Mouse (Mus musculus) heart, embryonic 14.5 days (tissue): ENCODE data around the gene Ski. TPM values are rescaled to one million over a fixed set of nuclear protein-coding genes. Genes with fewer than 3 reads are reported as not detected.
A peak's percentile ranks its signal among the peaks of the same experiment; 100 is the strongest.

ENCODE experiments used
- ATAC-seq: fragments of 200-750 bp; cut with Nextera tagmentation; 2 replicates; pipeline ENCODE4 v1.8.0; 2017; ENCODE audit warnings: low read depth, moderate TSS enrichment; ENCODE audit not compliant: insufficient number of reproducible peaks, insufficient read depth, low FRiP score
- H3K27ac ChIP-seq, 2 experiments: fragments of 200-500 bp in 1 of 2; fragments of 300-500 bp in 1 of 2; sonication (generic) in 1 of 2; replicated peaks in 1 of 2; 2 replicates each; pipeline ENCODE4 v1.5.1; 2012 to 2014; ENCODE audit warnings: low read depth in 2 of 2, low read length in 2 of 2, control low read depth in 1 of 2, mild to moderate bottlenecking in 1 of 2, mixed read lengths in 1 of 2; ENCODE audit not compliant: control insufficient read depth in 1 of 2, insufficient read depth in 1 of 2
- H3K27me3 ChIP-seq: fragments of 300-500 bp; sonication (generic); 2 replicates; pipeline ENCODE4 v1.6.1; 2014; ENCODE audit warnings: mild to moderate bottlenecking, low read length, control low read depth; ENCODE audit not compliant: control insufficient read depth, insufficient read depth
- H3K36me3 ChIP-seq: fragments of 300-500 bp; sonication (generic); 2 replicates; pipeline ENCODE4 v1.6.1; 2014; ENCODE audit warnings: mild to moderate bottlenecking, control low read depth, low read length, mixed read lengths; ENCODE audit not compliant: control insufficient read depth, insufficient read depth
- H3K4me1 ChIP-seq, 2 experiments: fragments of 200-500 bp in 1 of 2; fragments of 300-500 bp in 1 of 2; sonication (generic) in 1 of 2; 2 replicates each; pipeline ENCODE4 v1.6.1; 2012 to 2014; ENCODE audit warnings: low read length in 2 of 2, control low read depth in 1 of 2, mixed read lengths in 1 of 2; ENCODE audit not compliant: control insufficient read depth in 2 of 2, insufficient read depth in 2 of 2
- H3K4me2 ChIP-seq: fragments of 300-500 bp; sonication (generic); 2 replicates; pipeline ENCODE4 v1.6.1; 2014; ENCODE audit warnings: mild to moderate bottlenecking, low read length
- H3K4me3 ChIP-seq, 2 experiments: fragments of 200-500 bp in 1 of 2; fragments of 300-500 bp in 1 of 2; sonication (generic) in 1 of 2; 2 replicates each; pipeline ENCODE4 v1.5.1; 2012 to 2014; ENCODE audit warnings: low read length in 2 of 2, mild to moderate bottlenecking in 2 of 2, control low read depth in 1 of 2, low read depth in 1 of 2, moderate library complexity in 1 of 2; ENCODE audit not compliant: control insufficient read depth in 1 of 2, insufficient read depth in 1 of 2
- H3K9ac ChIP-seq: fragments of 300-500 bp; sonication (generic); 2 replicates; pipeline ENCODE4 v1.6.1; 2014; ENCODE audit warnings: mild to moderate bottlenecking, low read length
- H3K9me3 ChIP-seq: fragments of 300-500 bp; sonication (generic); 2 replicates; pipeline ENCODE4 v1.6.1; 2016; ENCODE audit warnings: low read length, control low read depth; ENCODE audit not compliant: control insufficient read depth
- WGBS: fragments of 180-500 bp; shearing (Covaris S2); extraction: QIAGEN DNeasy Blood & Tissue Kit; methylation state at CpG from one replicate; pipeline ENCODE4 v1.1.7; 2014; 5-methylcytosine and 5-hydroxymethylcytosine counted together
- polyA plus RNA-seq: library from polyadenylated mRNA; unstranded; fragments of >200 nt; fragmentation: Nextera tagmentation; extraction: Ambion mirVana; gene quantifications from 2 replicates; pipeline ENCODE4 v1.2.1, GENCODE M21; 2014

Gene Ski
- polyA plus RNA-seq, 1 experiment from 2014 or later: 16.2 TPM

GRCm38 (mm10) chr4:155233878-155234277, 11.5 kb upstream of the Ski start:
- 2% methylated on average over 10 of the region's 10 CpGs for WGBS
- peak overlapping the region; percentile 59 for H3K4me2 ChIP-seq
- peak; percentile 51 for ATAC-seq
- no peaks in the 10 kb centered on the region for H3K27me3 ChIP-seq
- H3K9me3 ChIP-seq: no peaks in the 10 kb centered on the region
- peaks cover 51 to 52% of the 10 kb centered on the region in 2 experiments for H3K4me1 ChIP-seq
- peak overlapping the region; percentile 99 to 100 for H3K27ac ChIP-seq
- no peaks in the 10 kb centered on the region for H3K36me3 ChIP-seq
- H3K9ac ChIP-seq: peak overlapping the region; percentile 71
- no peak overlapping the region for H3K4me3 ChIP-seq

GRCm38 (mm10) chr4:155228461-155228860, 6.1 kb upstream of the Ski start:
- H3K9me3 ChIP-seq: no peaks in the 10 kb centered on the region
- H3K27me3 ChIP-seq: no peaks in the 10 kb centered on the region
- H3K4me3 ChIP-seq: no peak overlapping the region
- no peak overlapping the region for H3K4me2 ChIP-seq
- H3K4me1 ChIP-seq: peaks cover 13 to 17% of the 10 kb centered on the region in 2 experiments
- WGBS: 75% methylated on average over 5 of the region's 5 CpGs
- H3K9ac ChIP-seq: no peak overlapping the region
- ATAC-seq: no peak
- H3K36me3 ChIP-seq: no peaks in the 10 kb centered on the region
- H3K27ac ChIP-seq: no peak overlapping the region

GRCm38 (mm10) chr4:155227986-155228385, 5.6 kb upstream of the Ski start:
- H3K4me2 ChIP-seq: no peak overlapping the region
- H3K4me3 ChIP-seq: no peak overlapping the region
- no peaks in the 10 kb centered on the region for H3K9me3 ChIP-seq
- WGBS: 83% methylated on average over 4 of the region's 4 CpGs
- ATAC-seq: no peak
- no peak overlapping the region for H3K27ac ChIP-seq
- H3K4me1 ChIP-seq: peaks cover 10 to 13% of the 10 kb centered on the region in 2 experiments
- H3K27me3 ChIP-seq: no peaks in the 10 kb centered on the region
- no peak overlapping the region for H3K9ac ChIP-seq
- no peaks in the 10 kb centered on the region for H3K36me3 ChIP-seq

GRCm38 (mm10) chr4:155225918-155226317, 3.5 kb upstream of the Ski start:
- H3K4me3 ChIP-seq: no peak overlapping the region
- H3K9me3 ChIP-seq: no peaks in the 10 kb centered on the region
- H3K27me3 ChIP-seq: no peaks in the 10 kb centered on the region
- no peak for ATAC-seq
- no peaks in the 10 kb centered on the region for H3K36me3 ChIP-seq
- H3K4me2 ChIP-seq: no peak overlapping the region
- H3K9ac ChIP-seq: no peak overlapping the region
- H3K4me1 ChIP-seq: peaks cover 4 to 6% of the 10 kb centered on the region in 2 experiments
- no peak overlapping the region for H3K27ac ChIP-seq
- WGBS: 81% methylated on average over 5 of the region's 5 CpGs

- Histone ChIP-seq H3K27ac (peak overlapping the region; percentile 95 to 96), H3K4me2 (peak overlapping the region; percentile 74), H3K9ac (peak overlapping the region; percentile 84), H3K4me3 (peak overlapping the region; percentile 37 to 51), H3K27me3 (no peaks in the 10 kb centered on the region), H3K4me1 (peaks cover 19 to 22% of the 10 kb centered on the region in 2 experiments), H3K36me3 (no peaks in the 10 kb centered on the region), H3K9me3 (no peaks in the 10 kb centered on the region)
- WGBS: 34% methylated on average over 20 of the region's 20 CpGs
- ATAC-seq: no peak
Observed at GRCm38 (mm10) chr4:155223594-155224528, 1.5 kb upstream of the Ski start.

- H3K4me1 ChIP-seq: peaks cover 27 to 30% of the 10 kb centered on the region in 2 experiments
- peak overlapping the region; percentile 87 for H3K9ac ChIP-seq
- H3K27ac ChIP-seq: peak overlapping the region; percentile 95 to 96
- H3K27me3 ChIP-seq: no peaks in the 10 kb centered on the region
- WGBS: under 1% methylated on average over 81 of the region's 116 CpGs
- peak overlapping the region; percentile 98 for H3K4me2 ChIP-seq
- H3K4me3 ChIP-seq: peak overlapping the region; percentile 51 to 78
- no peaks in the 10 kb centered on the region for H3K36me3 ChIP-seq
- H3K9me3 ChIP-seq: no peaks in the 10 kb centered on the region
- ATAC-seq: peak; percentile 98
Observed at GRCm38 (mm10) chr4:155222841-155223593, 625 bp upstream of the Ski start.
